In genomic region chr4:9080821-9081493, GRCm38 (mm10) we compare ENCODE assay signal across 11 mouse cellular contexts.
DNase-seq lines count a peak whose midpoint lies in the region; ATAC-seq lines count a peak whose summit lies in the region.
"Had no signal": no experiment of that assay in that cellular context is flagged by ENCODE, and none has a peak within 500 bp of the region (broad histone marks: within the 10 kb centered on the region; RNA-seq: fewer than 3 reads in every experiment).

No protein-coding gene starts in this region.

- peaks cover 31 to 39% of the 10 kb centered on the region in 2 experiments for H3K4me1 ChIP-seq in heart, embryonic 14.5 days (ENCODE audit: control insufficient read depth in 2 of 2, insufficient read depth in 2 of 2, low read length in 2 of 2)
- peaks cover 35% of the 10 kb centered on the region for H3K4me1 ChIP-seq in heart, embryonic 10.5 days

- DNase-seq in heart, embryonic 10.5 days (ENCODE audit: low spot score) = no peak
- DNase-seq in ovary, postnatal 36 days (ENCODE audit: low spot score) = peak; percentile 17
- DNase-seq in ovary, postnatal 10 days (ENCODE audit: low spot score) = no peak
- peak; percentile 77 for DNase-seq in adrenal gland, postnatal 25 days
- peak; percentile 80 for DNase-seq in heart, postnatal 4 days
- DNase-seq in layer of hippocampus, adult 8-10 months (ENCODE audit: low spot score in 2 of 2) = no peak
- DNase-seq: kidney, adult 8-10 months; thymus, postnatal 25 days had no signal

- H3K4me2 ChIP-seq in heart, embryonic 14.5 days (ENCODE audit: low read length) = peak overlapping the region; percentile 22; the same call in 1 of the 2 replicates

- no peak overlapping the region for H3K9ac ChIP-seq in heart, embryonic 14.5 days (ENCODE audit: low read length)
- H3K9ac ChIP-seq: embryonic facial prominence, embryonic 13.5 days had no signal

- H3K36me3 ChIP-seq in heart, embryonic 14.5 days (ENCODE audit: control insufficient read depth, insufficient read depth, low read length) = no peaks in the 10 kb centered on the region
- H3K36me3 ChIP-seq in heart, embryonic 10.5 days = no peaks in the 10 kb centered on the region
- H3K36me3 ChIP-seq: embryonic facial prominence, embryonic 13.5 days had no signal

- no peak overlapping the region for H3K4me3 ChIP-seq in heart, embryonic 14.5 days (ENCODE audit: control insufficient read depth in 1 of 2, insufficient read depth in 1 of 2, low read depth in 1 of 2, low read length in 2 of 2)
- no peak overlapping the region for H3K4me3 ChIP-seq in heart, embryonic 10.5 days
- H3K4me3 ChIP-seq: embryonic facial prominence, embryonic 13.5 days had no signal

- H3K27me3 ChIP-seq in heart, embryonic 14.5 days (ENCODE audit: control insufficient read depth, insufficient read depth, low read length) = 0 out of 2 replicates have a peak, but pooled peaks cover 3% of the 10 kb centered on the region
- no peaks in the 10 kb centered on the region for H3K27me3 ChIP-seq in heart, embryonic 10.5 days (ENCODE audit: insufficient read depth, poor library complexity, severe bottlenecking)

- no peaks in the 10 kb centered on the region for H3K9me3 ChIP-seq in heart, embryonic 14.5 days (ENCODE audit: control insufficient read depth, low read length)
- no peaks in the 10 kb centered on the region for H3K9me3 ChIP-seq in heart, embryonic 10.5 days
- H3K9me3 ChIP-seq: embryonic facial prominence, embryonic 13.5 days had no signal

- H3K27ac ChIP-seq in heart, embryonic 14.5 days (replicated peaks in 1 of 2; ENCODE audit: control insufficient read depth in 1 of 2, insufficient read depth in 1 of 2, low read depth in 2 of 2, low read length in 2 of 2) = peak overlapping the region in 1 of 2 experiments; percentile 75; a peak in 2 of 4 replicates
- H3K27ac ChIP-seq in heart, embryonic 10.5 days = no peak overlapping the region
- H3K27ac ChIP-seq: embryonic facial prominence, embryonic 13.5 days had no signal

- WGBS in heart, embryonic 14.5 days = 26% methylated on average over 15 of the region's 15 CpGs
- WGBS in heart, embryonic 10.5 days = 68% methylated on average over 15 of the region's 15 CpGs

- ATAC-seq in heart, embryonic 14.5 days (ENCODE audit: insufficient number of reproducible peaks, insufficient read depth, low FRiP score, low read depth) = peak; percentile 18; the same call in 1 of the 2 replicates
- no peak for ATAC-seq in megakaryocyte, adult 5-6 weeks (ENCODE audit: poor library complexity, severe bottlenecking)

Comparison
In these comparisons a context has a peak if more than half of its experiments do, and no peak if none do; other contexts are left out.
1. DNase-seq: peak in ovary, postnatal 36 days (single experiment), adrenal gland, postnatal 25 days (single experiment) and heart, postnatal 4 days (single experiment); none in heart, embryonic 10.5 days (single experiment), ovary, postnatal 10 days (single experiment) and layer of hippocampus, adult 8-10 months (0 of 2).